Mouse (Mus musculus): Measurements from ENCODE around the gene Stim1.
"Not testable (repeated sequence)": the region's sequence is repeated elsewhere in the genome, so short reads cannot be mapped to it uniquely, and the experiment has no call there.

Gene Stim1

GRCm38 (mm10) chr7:102249531-102249895 lies 18.1 kb upstream of the Stim1 start:
- no peak for DNase-seq (ENCODE audit: low spot score in 2 of 2)

DNA sequence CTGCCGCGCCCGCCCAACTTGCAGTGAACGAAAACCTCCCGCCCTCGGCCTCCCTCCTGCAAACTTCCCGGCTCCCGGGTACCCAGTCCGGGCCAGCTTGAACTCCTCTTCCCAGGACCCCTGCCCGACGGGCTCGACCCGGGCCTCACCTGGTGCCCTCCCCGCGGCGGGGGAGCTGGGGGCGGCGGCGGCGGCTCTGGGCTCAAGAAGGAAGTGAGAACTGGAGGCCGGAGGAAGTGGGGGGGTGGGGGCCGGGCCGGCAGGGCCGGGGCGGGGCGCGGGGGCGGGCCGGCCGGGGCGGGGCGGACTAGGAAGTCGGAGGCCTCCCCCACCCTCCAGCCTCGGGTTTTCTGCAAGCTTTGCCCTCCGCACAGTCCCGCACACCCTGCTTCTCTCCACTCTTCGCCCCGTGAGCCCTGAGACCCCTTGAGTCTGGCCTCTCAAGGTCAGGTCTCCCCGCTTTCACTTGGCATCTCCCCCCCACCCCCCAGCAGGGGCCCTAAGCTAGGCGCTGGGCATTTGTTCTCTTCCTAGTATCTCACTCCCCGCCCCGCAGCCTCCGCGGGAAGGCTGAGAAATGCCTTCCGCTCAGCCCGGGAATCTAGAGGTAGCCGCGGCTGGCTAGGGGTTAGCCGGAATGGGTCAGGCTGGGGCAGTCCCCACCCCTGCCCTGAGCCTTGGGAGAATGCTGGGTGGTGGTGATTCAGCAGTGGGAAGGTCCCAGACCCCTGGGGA lies 17.5 kb upstream of the Stim1 start:
- DNase-seq (ENCODE audit: low spot score in 2 of 2) = peak; percentile 74 to 75

DNA sequence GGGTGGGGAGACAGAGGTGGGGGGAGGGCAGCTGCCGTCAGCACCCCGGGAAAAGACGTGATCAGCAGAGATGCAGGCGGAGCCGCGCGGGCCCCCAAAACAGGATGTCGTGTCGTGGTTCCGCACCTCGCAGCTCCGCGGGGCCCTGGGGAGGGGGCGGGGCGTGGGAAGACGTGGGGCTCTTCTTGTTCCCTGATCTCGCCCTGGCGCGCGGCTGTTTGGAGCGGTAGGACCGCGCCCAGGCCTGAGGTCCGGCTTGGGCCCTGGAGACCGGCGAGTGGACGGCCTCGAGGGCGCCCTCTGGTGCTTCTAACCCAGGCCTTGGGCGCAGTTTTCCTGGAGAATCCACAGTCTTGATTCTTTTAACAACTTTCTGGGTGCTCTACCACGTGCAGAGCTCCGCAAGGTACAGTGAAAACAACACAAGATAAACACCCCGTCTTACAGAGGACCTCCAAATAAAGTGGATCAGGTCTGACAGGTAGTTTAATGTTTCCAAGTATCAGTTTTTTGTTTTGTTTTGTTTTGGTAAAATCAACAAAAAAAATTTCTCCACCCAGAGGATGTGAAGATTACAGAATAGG lies 16.9 kb upstream of the Stim1 start:
- DNase-seq (ENCODE audit: low spot score in 2 of 2) = peak; percentile 90 to 92

GRCm38 (mm10) chr7:102253631-102254030 lies 14.0 kb upstream of the Stim1 start:
- no peak for DNase-seq (ENCODE audit: low spot score in 2 of 2)

DNA sequence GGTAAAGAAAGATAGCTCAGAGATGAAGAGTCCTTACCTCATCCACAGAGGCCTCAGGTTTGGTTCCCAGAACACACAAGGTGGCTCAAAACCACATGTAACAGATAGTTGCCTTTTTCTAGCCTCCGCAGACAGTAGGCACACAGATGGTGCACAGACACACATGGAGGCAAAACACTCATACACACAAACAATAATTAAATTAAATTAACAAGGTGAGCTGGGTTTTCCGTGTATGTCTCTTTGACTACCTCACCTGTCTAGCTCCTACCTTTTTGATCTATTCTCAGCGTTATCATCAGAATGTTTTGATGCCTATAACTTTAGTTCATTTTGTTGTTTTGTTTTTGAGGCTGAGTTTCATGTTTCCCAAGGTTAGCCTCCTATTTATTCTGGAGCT lies 11.7 kb upstream of the Stim1 start, which contains the start of gene Rhog:
Gene Rhog (minus strand): TSS at position 101 of the 400 bp plus-strand sequence.
- no peak for DNase-seq (ENCODE audit: low spot score in 2 of 2)

DNA sequence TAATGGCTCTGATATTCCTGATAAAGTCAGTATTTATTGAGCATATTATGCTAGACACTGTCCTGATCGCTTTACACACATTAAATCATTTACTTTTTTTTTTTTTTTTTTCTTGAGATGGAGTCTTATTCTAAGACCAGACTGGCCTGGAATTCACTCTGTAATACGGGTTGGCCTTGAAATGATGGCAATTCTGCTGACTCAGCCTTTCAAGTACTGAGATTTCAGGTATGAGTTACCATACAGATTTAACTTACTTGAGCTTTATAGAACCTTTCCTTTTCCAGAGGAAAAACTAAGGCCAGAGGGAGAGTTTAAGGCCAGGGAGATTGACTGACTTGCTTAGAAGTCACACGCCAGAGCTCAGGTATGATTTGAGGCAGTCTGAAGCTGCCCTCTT lies 11.0 kb upstream of the Stim1 start:
- no peak for DNase-seq (ENCODE audit: low spot score in 2 of 2)

- DNase-seq (ENCODE audit: low spot score in 2 of 2) = peak; percentile 56 to 87
These were observed 9.4 kb upstream of the Stim1 start for GRCm38 (mm10) chr7:102258189-102258588.

DNA sequence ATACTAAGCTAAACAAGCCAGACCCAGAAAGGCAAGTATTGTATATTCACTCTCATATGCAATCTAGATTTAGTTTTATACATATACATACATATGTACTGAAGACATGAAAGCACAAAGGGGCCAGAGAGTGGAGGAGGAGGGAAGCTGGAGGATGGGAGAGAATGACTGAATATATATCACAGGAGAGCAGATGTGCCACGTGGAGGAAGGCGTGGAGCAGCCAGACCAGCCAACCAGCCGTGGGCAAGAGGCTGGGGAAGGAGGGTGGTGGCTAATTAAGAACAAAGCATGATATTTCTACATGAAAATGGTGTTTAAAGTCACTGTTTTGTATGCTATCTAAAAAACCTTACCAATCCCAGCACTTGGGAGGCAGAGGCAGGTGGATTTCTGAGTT lies 8.9 kb upstream of the Stim1 start:
- DNase-seq (ENCODE audit: low spot score in 2 of 2) = no peak

- DNase-seq (ENCODE audit: low spot score in 2 of 2) = no peak
These were observed 7.7 kb upstream of the Stim1 start for GRCm38 (mm10) chr7:102259716-102260479.

- no peak for DNase-seq (ENCODE audit: low spot score in 2 of 2)
These were observed 7.1 kb upstream of the Stim1 start for GRCm38 (mm10) chr7:102260518-102260917.

DNA sequence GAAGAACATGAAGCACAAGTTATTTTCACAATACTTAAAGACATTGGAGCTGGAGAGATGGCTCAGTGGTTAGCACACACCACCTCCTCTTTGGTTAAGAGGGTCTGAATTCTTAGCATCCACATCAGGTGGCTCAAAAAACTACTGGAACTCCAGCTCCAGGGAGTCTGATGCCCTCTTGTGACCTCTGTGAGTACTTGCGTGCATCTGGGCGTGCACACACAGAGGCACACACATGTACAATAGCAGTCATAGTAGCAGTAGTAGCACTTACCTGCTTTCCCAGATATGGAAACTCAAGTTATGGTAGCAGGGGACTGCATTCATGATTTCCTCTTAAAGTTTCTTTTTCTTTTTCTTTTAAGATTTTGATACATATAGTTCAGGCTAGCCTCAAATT lies 4.6 kb upstream of the Stim1 start:
- no peak for DNase-seq (ENCODE audit: low spot score in 2 of 2)

GRCm38 (mm10) chr7:102266021-102266400 lies 1.6 kb upstream of the Stim1 start:
- not testable (repeated sequence) for DNase-seq (ENCODE audit: low spot score in 2 of 2)

- no peak for DNase-seq (ENCODE audit: low spot score in 2 of 2)
These were observed 1.1 kb upstream of the Stim1 start for GRCm38 (mm10) chr7:102266401-102267042.

- DNase-seq (ENCODE audit: low spot score in 2 of 2) = peak; percentile 88 to 97
These were observed 460 bp upstream of the Stim1 start for GRCm38 (mm10) chr7:102267113-102267579.

DNA sequence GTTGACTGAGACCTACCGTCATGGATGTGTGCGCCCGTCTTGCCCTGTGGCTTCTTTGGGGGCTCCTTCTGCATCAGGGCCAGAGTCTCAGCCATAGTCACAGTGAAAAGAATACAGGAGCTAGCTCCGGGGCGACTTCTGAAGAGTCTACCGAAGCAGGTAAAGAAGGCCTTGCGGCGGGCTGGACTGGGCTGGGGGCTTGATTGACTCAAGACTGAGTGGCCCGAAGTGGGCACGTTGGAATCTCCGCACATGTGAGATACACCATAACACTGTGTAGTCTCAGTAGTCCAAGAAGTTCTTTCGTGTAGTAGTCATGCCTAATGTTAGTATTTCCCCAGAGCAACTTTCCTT lies 766 bp downstream of the Stim1 start:
- DNase-seq (ENCODE audit: low spot score in 2 of 2) = no peak

GRCm38 (mm10) chr7:102272422-102272948 lies 4.9 kb downstream of the Stim1 start:
- no peak for DNase-seq (ENCODE audit: low spot score in 2 of 2)

GRCm38 (mm10) chr7:102281403-102281802 lies 13.8 kb downstream of the Stim1 start:
- DNase-seq (ENCODE audit: low spot score in 2 of 2) = no peak

- DNase-seq (ENCODE audit: low spot score in 2 of 2) = no peak
These were observed 14.7 kb downstream of the Stim1 start for GRCm38 (mm10) chr7:102282261-102282660.

DNA sequence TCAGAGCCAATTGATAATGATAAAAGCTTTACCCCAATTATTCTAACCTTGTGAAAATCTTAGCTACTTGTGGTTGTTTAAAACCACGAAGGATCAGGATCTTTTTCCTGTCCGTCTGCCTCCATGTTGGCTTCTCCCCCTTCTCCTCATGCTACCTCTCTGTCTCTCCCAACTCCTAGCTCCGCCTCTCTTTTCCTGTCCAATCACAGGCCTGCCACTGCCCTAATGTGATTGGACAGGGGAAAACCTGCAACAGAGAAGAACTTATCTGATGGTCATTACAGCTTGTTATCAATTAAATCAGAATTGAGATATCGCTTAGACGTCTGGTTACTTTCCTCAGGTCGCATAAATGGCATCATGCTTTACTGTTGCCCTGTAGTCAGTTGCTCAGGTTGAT lies 21.9 kb downstream of the Stim1 start:
- no peak for DNase-seq (ENCODE audit: low spot score in 2 of 2)

- DNase-seq (ENCODE audit: low spot score in 2 of 2) = no peak
These were observed 24.6 kb downstream of the Stim1 start for GRCm38 (mm10) chr7:102292228-102292627.

- DNase-seq (ENCODE audit: low spot score in 2 of 2) = no peak
These were observed 25.6 kb downstream of the Stim1 start for GRCm38 (mm10) chr7:102293234-102293633.

DNA sequence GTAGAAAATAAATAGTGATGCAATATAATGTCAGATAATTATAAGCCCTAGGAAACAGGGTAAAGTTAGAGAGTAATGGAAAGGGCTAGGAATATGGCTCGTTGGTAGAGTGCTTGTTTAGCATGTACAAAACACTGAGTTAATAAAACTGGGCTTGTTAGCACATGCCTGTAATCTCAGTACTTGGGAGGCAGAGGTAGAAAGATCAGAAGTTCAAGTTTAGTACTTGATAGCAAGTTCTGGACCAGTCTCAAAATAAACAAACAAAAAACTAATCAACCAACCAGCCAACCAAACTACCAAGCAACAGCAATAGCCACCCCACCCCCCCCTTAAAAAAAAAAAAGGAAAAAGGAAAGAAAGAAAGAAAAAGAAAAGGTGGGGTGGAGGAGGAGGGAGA lies 33.2 kb downstream of the Stim1 start:
- no peak for DNase-seq (ENCODE audit: low spot score in 2 of 2)

All from urinary bladder, postnatal 4 days (tissue).